Mouse (Mus musculus) liver, embryonic 14.5 days (tissue): Measurements from ENCODE around the gene Rab5b. TPM values are rescaled to one million over a fixed set of nuclear protein-coding genes. Genes with fewer than 3 reads are reported as not detected.

ENCODE experiments used
- ATAC-seq: fragments of 200-750 bp; cut with Nextera tagmentation; 2 replicates; pipeline ENCODE4 v1.8.0; 2017; ENCODE audit warnings: moderate number of reproducible peaks, mild to moderate bottlenecking, moderate library complexity; ENCODE audit not compliant: insufficient read depth
- DNase-seq, 3 experiments: peaks; one replicate each; pipeline ENCODE4 v3.0.0-alpha.2; 2012 to 2013; ENCODE audit warnings: low read depth in 3 of 3, low spot score in 3 of 3
- H3K27ac ChIP-seq: fragments of 300-500 bp; sonication (generic); 2 replicates; pipeline ENCODE4 v1.5.1; 2014; ENCODE audit warnings: moderate library complexity, mild to moderate bottlenecking, control low read depth, inconsistent platforms
- H3K27me3 ChIP-seq: fragments of 300-500 bp; sonication (generic); 2 replicates; pipeline ENCODE4 v1.6.1; 2014; ENCODE audit warnings: mild to moderate bottlenecking, low read length, moderate library complexity; ENCODE audit not compliant: control insufficient read depth, insufficient read depth
- H3K36me3 ChIP-seq: fragments of 300-500 bp; sonication (generic); replicated peaks from 2 replicates; pipeline ENCODE4 v1.6.1; 2014; ENCODE audit warnings: low read depth; ENCODE audit not compliant: control insufficient read depth, insufficient read depth
- H3K4me1 ChIP-seq, 2 experiments: fragments of 200-500 bp in 1 of 2; fragments of 300-500 bp in 1 of 2; sonication (generic) in 1 of 2; replicated peaks; 2 replicates each; pipeline ENCODE4 v1.6.1; 2012 to 2014; ENCODE audit warnings: antibody characterized with exemption in 1 of 2, inconsistent platforms in 1 of 2, low read length in 1 of 2; ENCODE audit not compliant: control insufficient read depth in 2 of 2, insufficient read depth in 2 of 2
- H3K4me2 ChIP-seq: fragments of 300-500 bp; sonication (generic); 2 replicates; pipeline ENCODE4 v1.6.1; 2014; ENCODE audit warnings: low read depth, mild to moderate bottlenecking, control low read depth, moderate library complexity
- H3K4me3 ChIP-seq, 2 experiments: fragments of 200-500 bp in 1 of 2; fragments of 300-500 bp in 1 of 2; sonication (generic) in 1 of 2; 2 replicates each; pipeline ENCODE4 v1.5.1; 2012 to 2014; ENCODE audit warnings: low read depth in 2 of 2, low read length in 2 of 2, mild to moderate bottlenecking in 2 of 2, control low read depth in 1 of 2, inconsistent platforms in 1 of 2, moderate library complexity in 1 of 2; ENCODE audit not compliant: insufficient read depth in 1 of 2
- H3K9ac ChIP-seq: fragments of 300-500 bp; sonication (generic); replicated peaks from 2 replicates; pipeline ENCODE4 v1.6.1; 2014; ENCODE audit warnings: mild to moderate bottlenecking, control low read depth, moderate library complexity
- H3K9me3 ChIP-seq: fragments of 300-500 bp; sonication (generic); 2 replicates; pipeline ENCODE4 v1.6.1; 2016; ENCODE audit warnings: low read length, mixed read lengths; ENCODE audit not compliant: control insufficient read depth
- CTCF ChIP-seq: IDR thresholded peaks from 2 replicates; pipeline ENCODE4 v1.5.1; 2016; ENCODE audit warnings: antibody characterized with exemption, low read depth, control low read depth
- EP300 ChIP-seq: IDR thresholded peaks from 2 replicates; pipeline ENCODE4 v1.6.1; 2016; ENCODE audit warnings: antibody characterized with exemption, low read depth
- WGBS: fragments of 180-500 bp; shearing (Covaris S2); extraction: QIAGEN DNeasy Blood & Tissue Kit; methylation state at CpG from one replicate; pipeline ENCODE4 v1.1.7; 2014; ENCODE audit not compliant: insufficient replicate concordance; 5-methylcytosine and 5-hydroxymethylcytosine counted together
- polyA plus RNA-seq, 2 experiments: library from polyadenylated mRNA; depleted of rRNA in 1 of 2; stranded (reverse) in 1 of 2; unstranded in 1 of 2; fragments of >200 nt; fragmentation: Nextera tagmentation in 1 of 2; extraction: Ambion mirVana in 1 of 2; gene quantifications; 2 replicates each; pipeline versions ENCODE4 v1.2.1 to v1.2.3; 2012 to 2014

Gene Rab5b
- polyA plus RNA-seq, 2 experiments = 19.3 to 24.5 TPM

GRCm38 (mm10) chr10:128705317-128705693, 9.2 kb upstream of the Rab5b start:
- Histone ChIP-seq H3K9ac (peak overlapping the region; percentile 77), H3K36me3 (peaks cover 29% of the 10 kb centered on the region), H3K27ac (peak overlapping the region; percentile 72), H3K27me3 (no peaks in the 10 kb centered on the region), H3K4me3 (peak overlapping the region; percentile 44 to 92), H3K4me2 (peak overlapping the region; percentile 91), H3K4me1 (peaks cover 14 to 24% of the 10 kb centered on the region in 2 experiments), H3K9me3 (no peaks in the 10 kb centered on the region)
- DNase-seq (no peak), ATAC-seq (peak; percentile 21; the same call in 1 of the 2 replicates)
- 11% methylated on average over 11 of the region's 11 CpGs for WGBS
- no peak for TF ChIP-seq CTCF
- no peak for TF ChIP-seq EP300

DNA sequence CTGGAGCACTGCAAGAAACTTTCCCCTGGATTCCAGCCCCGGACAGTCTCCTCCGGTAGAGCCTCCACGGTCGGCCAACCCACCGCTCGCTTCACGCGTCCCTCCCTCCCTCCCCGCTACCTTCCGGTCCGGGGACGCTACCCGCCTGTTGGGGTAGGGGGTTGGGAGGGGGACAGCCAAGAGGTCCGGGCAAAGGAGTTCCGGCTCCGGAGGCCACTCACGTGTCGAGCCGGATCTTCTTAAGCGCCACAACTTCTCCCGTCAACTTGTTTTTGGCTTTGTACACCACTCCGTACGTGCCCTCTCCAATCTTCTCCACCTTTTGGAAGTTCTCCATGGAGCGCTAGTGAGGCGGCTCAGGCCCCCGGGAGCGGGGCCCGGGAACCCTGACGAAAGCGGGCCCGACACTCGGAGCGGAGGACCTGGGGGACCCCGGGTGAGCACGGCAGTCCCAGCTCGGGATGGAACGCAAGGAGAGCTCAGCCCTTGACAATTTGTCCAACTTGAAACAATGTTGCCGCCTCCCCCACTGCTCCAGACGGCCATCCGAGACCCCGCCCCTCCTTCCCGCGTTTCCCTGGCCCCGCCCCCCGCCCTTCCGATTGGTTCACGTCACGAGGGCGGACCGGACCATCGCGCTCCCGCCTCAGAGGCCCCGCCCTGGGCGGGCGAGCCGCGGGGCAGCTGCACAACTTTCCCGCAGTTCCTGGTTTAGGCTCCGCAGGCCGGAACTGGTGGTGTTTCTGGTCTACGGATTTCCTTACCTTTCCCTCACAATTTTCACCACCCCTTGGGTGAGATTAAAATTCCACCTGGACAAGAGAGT, 8.6 kb upstream of the Rab5b start, which contains the start of gene Cdk2:
Cdk2 (minus strand) TSS at position 541 of the 826 bp plus-strand sequence.
- Histone ChIP-seq H3K27me3 (no peaks in the 10 kb centered on the region), H3K4me2 (peak within 1 kb of the TSS; percentile 91), H3K9me3 (no peaks in the 10 kb centered on the region), H3K4me3 (peak within 1 kb of the TSS; percentile 92 to 94), H3K4me1 (peaks cover 14 to 28% of the 10 kb centered on the region in 2 experiments), H3K9ac (peak within 1 kb of the TSS; percentile 96), H3K27ac (peak within 1 kb of the TSS; percentile 87), H3K36me3 (peaks cover 35% of the 10 kb centered on the region)
- peak; percentile 79 to 84 (median 84) for DNase-seq
- WGBS = under 1% methylated on average over 62 of the region's 62 CpGs
- peak; percentile 90 for ATAC-seq
- TF ChIP-seq EP300 (no peak), CTCF (no peak)

GRCm38 (mm10) chr10:128703895-128704294, 7.8 kb upstream of the Rab5b start, which contains the start of gene Pmel:
Gene Pmel (plus strand): TSS chr10:128704195.
- Histone ChIP-seq H3K4me2 (peak within 1 kb of the TSS; percentile 91), H3K27me3 (no peaks in the 10 kb centered on the region), H3K4me1 (peaks cover 14 to 28% of the 10 kb centered on the region in 2 experiments), H3K36me3 (peaks cover 43% of the 10 kb centered on the region), H3K9ac (peak within 1 kb of the TSS; percentile 96), H3K9me3 (no peaks in the 10 kb centered on the region), H3K27ac (peak within 1 kb of the TSS; percentile 87), H3K4me3 (peak within 1 kb of the TSS; percentile 92 to 94)
- WGBS = 19% methylated on average over 4 of the region's 4 CpGs
- TF ChIP-seq CTCF = no peak
- no peak for TF ChIP-seq EP300
- DNase-seq = no peak
- ATAC-seq = no peak

DNA sequence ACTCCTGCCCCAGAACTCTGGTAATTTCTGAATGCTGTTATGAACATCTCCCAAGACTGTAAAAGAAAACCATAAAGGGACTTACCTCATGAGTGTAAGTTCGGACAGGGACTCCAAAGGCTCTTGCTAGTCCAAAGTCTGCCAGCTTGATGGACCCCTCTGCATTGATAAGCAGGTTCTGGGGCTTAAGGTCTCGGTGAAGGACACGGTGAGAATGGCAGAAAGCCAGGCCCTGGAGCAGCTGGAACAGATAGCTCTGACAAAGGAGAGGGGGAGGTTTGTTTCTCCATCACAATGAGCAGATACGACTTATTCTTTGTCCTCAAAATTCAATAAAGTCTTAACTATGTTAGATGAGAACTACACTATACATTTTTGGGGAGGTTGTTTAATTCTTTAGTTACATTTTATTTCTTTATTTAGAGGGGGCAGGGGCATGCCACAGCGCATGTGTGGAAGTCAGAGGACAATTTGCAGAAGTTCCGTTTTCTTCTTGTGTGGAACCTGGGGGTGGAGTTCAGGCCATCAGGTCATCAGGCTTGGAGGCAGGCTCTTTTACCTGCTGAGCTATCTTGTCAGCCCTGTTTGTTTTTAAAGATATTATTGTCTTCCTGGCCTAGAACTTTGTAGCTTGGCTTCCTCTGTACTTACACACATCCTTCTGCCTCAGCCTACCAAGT, 6.4 kb upstream of the Rab5b start:
- no peak overlapping the region for H3K4me3 ChIP-seq
- ATAC-seq (no peak), DNase-seq (no peak)
- 54% methylated on average over 6 of the region's 6 CpGs for WGBS
- TF ChIP-seq CTCF = no peak
- no peak for TF ChIP-seq EP300
- no peaks in the 10 kb centered on the region for H3K9me3 ChIP-seq
- no peak overlapping the region for H3K9ac ChIP-seq
- H3K27me3 ChIP-seq = no peaks in the 10 kb centered on the region
- H3K36me3 ChIP-seq = peaks cover 51% of the 10 kb centered on the region
- H3K27ac ChIP-seq = no peak overlapping the region
- peak overlapping the region; percentile 91; the same call in 1 of the 2 replicates for H3K4me2 ChIP-seq
- H3K4me1 ChIP-seq = peaks cover 14 to 30% of the 10 kb centered on the region in 2 experiments

DNA sequence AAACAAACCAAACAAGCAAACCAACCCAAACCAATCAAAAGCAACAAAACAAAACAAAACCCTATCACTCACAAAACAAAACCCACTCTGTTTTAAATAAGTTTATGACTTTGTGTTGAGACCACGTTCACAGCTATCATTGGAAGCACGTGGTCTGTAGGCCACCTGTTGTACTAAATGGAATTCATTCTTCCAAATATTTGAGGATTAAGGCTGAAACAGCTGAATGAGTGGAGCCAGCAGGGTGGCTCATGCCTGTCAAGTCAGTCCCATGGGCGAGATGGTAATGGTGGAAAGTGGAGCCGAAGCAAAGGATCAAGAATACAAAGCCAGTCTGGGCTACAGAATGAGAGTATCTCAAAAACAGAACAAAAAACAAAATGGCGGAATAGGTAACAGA, 4.6 kb upstream of the Rab5b start:
- H3K4me1 ChIP-seq = peaks cover 17 to 34% of the 10 kb centered on the region in 2 experiments

More for the DNA sequence above, 4.6 kb upstream of the Rab5b start:
- Histone ChIP-seq H3K36me3 (peaks cover 51% of the 10 kb centered on the region), H3K9me3 (no peaks in the 10 kb centered on the region), H3K4me3 (no peak overlapping the region), H3K9ac (no peak overlapping the region), H3K27me3 (no peaks in the 10 kb centered on the region), H3K4me2 (no peak overlapping the region), H3K27ac (no peak overlapping the region)
- DNase-seq (no peak), ATAC-seq (no peak)
- TF ChIP-seq CTCF (no peak), EP300 (no peak)
- 82% methylated on average over 5 of the region's 5 CpGs for WGBS
